Comparison of ENCODE assay signal across 8 mouse cellular contexts in genomic region chr1:57269679-57270354, GRCm38 (mm10).
A peak's percentile ranks its signal among the peaks of the same experiment; 100 is the strongest.
DNase-seq lines count a peak whose midpoint lies in the region; ATAC-seq and TF ChIP-seq lines count a peak whose summit lies in the region.

No protein-coding gene starts in this region.

- no peaks in the 10 kb centered on the region for H3K9me3 ChIP-seq in forebrain, postnatal 0 days (ENCODE audit: low read length)
- no peaks in the 10 kb centered on the region for H3K9me3 ChIP-seq in midbrain, embryonic 13.5 days
- H3K9me3 ChIP-seq in stomach, postnatal 0 days (ENCODE audit: control insufficient read depth, low read length): no peaks in the 10 kb centered on the region

- 0 out of 2 replicates have a peak, but pooled peaks cover 2% of the 10 kb centered on the region for H3K4me1 ChIP-seq in forebrain, postnatal 0 days (ENCODE audit: insufficient read depth)
- 0 out of 2 replicates have a peak, but pooled peaks cover 2% of the 10 kb centered on the region for H3K4me1 ChIP-seq in midbrain, embryonic 13.5 days (replicated peaks)
- no peaks in the 10 kb centered on the region for H3K4me1 ChIP-seq in stomach, postnatal 0 days (replicated peaks; ENCODE audit: control insufficient read depth, insufficient read depth)

- H3K9ac ChIP-seq in forebrain, postnatal 0 days: no peak overlapping the region
- H3K9ac ChIP-seq in midbrain, embryonic 13.5 days (replicated peaks): no peak overlapping the region
- H3K9ac ChIP-seq in stomach, postnatal 0 days (ENCODE audit: low read length): no peak overlapping the region

- no peaks in the 10 kb centered on the region for H3K27me3 ChIP-seq in forebrain, postnatal 0 days (ENCODE audit: insufficient read depth, low read length)
- H3K27me3 ChIP-seq in midbrain, embryonic 13.5 days: peaks cover 5% of the 10 kb centered on the region; the same call in 1 of the 2 replicates
- no peaks in the 10 kb centered on the region for H3K27me3 ChIP-seq in stomach, postnatal 0 days (ENCODE audit: control insufficient read depth, insufficient read depth, low read length)

- H3K4me3 ChIP-seq in forebrain, postnatal 0 days (ENCODE audit: low read depth, low read length): no peak overlapping the region
- no peak overlapping the region for H3K4me3 ChIP-seq in midbrain, embryonic 13.5 days (replicated peaks)
- H3K4me3 ChIP-seq in stomach, postnatal 0 days (ENCODE audit: low read depth, low read length): no peak overlapping the region

- H3K4me2 ChIP-seq in forebrain, postnatal 0 days (ENCODE audit: low read depth): no peak overlapping the region
- no peak overlapping the region for H3K4me2 ChIP-seq in midbrain, embryonic 13.5 days (replicated peaks)
- H3K4me2 ChIP-seq in stomach, postnatal 0 days (replicated peaks; ENCODE audit: low read depth): no peak overlapping the region

- WGBS in forebrain, postnatal 0 days: 42% methylated on average over 13 of the region's 13 CpGs
- 50% methylated on average over 13 of the region's 13 CpGs for WGBS in midbrain, embryonic 13.5 days
- WGBS in stomach, postnatal 0 days: 46% methylated on average over 13 of the region's 13 CpGs

- TF ChIP-seq CTCF in forebrain, postnatal 0 days (IDR thresholded peaks at IDR 0.05; ENCODE audit: low read depth): peak; percentile 80
- TF ChIP-seq CTCF in stomach, postnatal 0 days (IDR thresholded peaks at IDR 0.05; ENCODE audit: low read depth): peak; percentile 78

- no peaks in the 10 kb centered on the region for H3K36me3 ChIP-seq in forebrain, postnatal 0 days (ENCODE audit: insufficient read depth)
- no peaks in the 10 kb centered on the region for H3K36me3 ChIP-seq in midbrain, embryonic 13.5 days
- no peaks in the 10 kb centered on the region for H3K36me3 ChIP-seq in stomach, postnatal 0 days (ENCODE audit: control insufficient read depth, insufficient read depth, low read length)

- no peak overlapping the region for H3K27ac ChIP-seq in forebrain, postnatal 0 days (ENCODE audit: low read depth, low read length)
- no peak overlapping the region for H3K27ac ChIP-seq in midbrain, embryonic 13.5 days
- H3K27ac ChIP-seq in stomach, postnatal 0 days (replicated peaks): no peak overlapping the region

- DNase-seq in cerebellum, adult 11 months: peak; percentile 8
- DNase-seq in cerebellum, adult 8-10 months: peak; percentile 19
- peak; percentile 86 for DNase-seq in forebrain, postnatal 0 days
- DNase-seq in kidney, adult 11 months: peak; percentile 16
- peak; percentile 65 to 80 for DNase-seq in left cerebral cortex, postnatal 10 days (ENCODE audit: extremely low spot score in 1 of 2, low spot score in 2 of 2)
- peak; percentile 67 for DNase-seq in stomach, postnatal 0 days (ENCODE audit: low spot score)

- intact Hi-C loops in left cerebral cortex, postnatal 10 days (cut with DNase I): loop anchor here (5.0 kb wide), 3 partner anchors 63 to 1383 kb away; no protein-coding TSS in a partner anchor

- TF ChIP-seq EP300 in stomach, postnatal 0 days (optimal IDR thresholded peaks at IDR 0.05): no peak

- ATAC-seq in cerebellum, adult (ENCODE audit: insufficient number of reproducible peaks, low FRiP score, low TSS enrichment): no peak
- ATAC-seq in forebrain, postnatal 0 days: peak; percentile 77
- peak; percentile 71 for ATAC-seq in midbrain, embryonic 13.5 days
- no peak; the same call in 1 of the 2 replicates for ATAC-seq in stomach, postnatal 0 days (ENCODE audit: low FRiP score, low TSS enrichment)

Comparison
In these comparisons a context has a peak if more than half of its experiments do, and no peak if none do; other contexts are left out.
1. DNase-seq: peak in every context shown above with its lines; median percentile 86 in forebrain, postnatal 0 days; 72 in left cerebral cortex, postnatal 10 days; 67 in stomach, postnatal 0 days; 19 in cerebellum, adult 8-10 months; 16 in kidney, adult 11 months; 8 in cerebellum, adult 11 months.
2. ATAC-seq: peak in forebrain, postnatal 0 days (single experiment) and midbrain, embryonic 13.5 days (single experiment); none in cerebellum, adult (single experiment) and stomach, postnatal 0 days (single experiment).